Mouse (Mus musculus) embryonic facial prominence, embryonic 13.5 days (tissue): ENCODE data around the gene Gmppa. TPM values are rescaled to one million over a fixed set of nuclear protein-coding genes. Genes with fewer than 3 reads are reported as not detected.

Experiments used
- ATAC-seq: fragments of 200-750 bp; cut with Nextera tagmentation; 2 replicates; pipeline ENCODE4 v1.8.0; 2017; ENCODE audit warnings: low read depth; ENCODE audit not compliant: insufficient number of reproducible peaks, insufficient read depth, low FRiP score, low TSS enrichment
- H3K27ac ChIP-seq: fragments of 300-500 bp; sonication (generic); 2 replicates; pipeline ENCODE4 v1.5.1; 2015; ENCODE audit warnings: moderate library complexity, mild to moderate bottlenecking, inconsistent platforms
- H3K27me3 ChIP-seq: fragments of 300-500 bp; sonication (generic); 2 replicates; pipeline ENCODE4 v1.6.1; 2015; ENCODE audit warnings: mild to moderate bottlenecking, inconsistent platforms
- H3K36me3 ChIP-seq: fragments of 300-500 bp; sonication (generic); 2 replicates; pipeline ENCODE4 v1.6.1; 2015; ENCODE audit warnings: mild to moderate bottlenecking, inconsistent platforms
- H3K4me1 ChIP-seq: fragments of 300-500 bp; sonication (generic); 2 replicates; pipeline ENCODE4 v1.6.1; 2015; ENCODE audit warnings: inconsistent platforms
- H3K4me2 ChIP-seq: fragments of 300-500 bp; sonication (generic); 2 replicates; pipeline ENCODE4 v1.6.1; 2015; ENCODE audit warnings: moderate library complexity, mild to moderate bottlenecking, inconsistent platforms
- H3K4me3 ChIP-seq: fragments of 300-500 bp; sonication (generic); 2 replicates; pipeline ENCODE4 v1.5.1; 2015; ENCODE audit warnings: mild to moderate bottlenecking, inconsistent platforms
- H3K9ac ChIP-seq: fragments of 300-500 bp; sonication (generic); 2 replicates; pipeline ENCODE4 v1.6.1; 2015; ENCODE audit warnings: mild to moderate bottlenecking, inconsistent platforms
- H3K9me3 ChIP-seq: fragments of 300-500 bp; sonication (generic); 2 replicates; pipeline ENCODE4 v1.6.1; 2016; ENCODE audit warnings: inconsistent platforms
- WGBS: fragments of 180-500 bp; shearing (Covaris S2); methylation state at CpG from one replicate; pipeline ENCODE4 v1.1.7; 2015; ENCODE audit warnings: mixed read lengths; 5-methylcytosine and 5-hydroxymethylcytosine counted together
- polyA plus RNA-seq: library from polyadenylated mRNA; unstranded; fragments of >200 nt; fragmentation: Nextera tagmentation; extraction: Ambion mirVana; gene quantifications from 2 replicates; pipeline ENCODE4 v1.2.1, GENCODE M21; 2015

The Gmppa gene
- polyA plus RNA-seq, 1 experiment from 2014 or later: 74.2 TPM

DNA sequence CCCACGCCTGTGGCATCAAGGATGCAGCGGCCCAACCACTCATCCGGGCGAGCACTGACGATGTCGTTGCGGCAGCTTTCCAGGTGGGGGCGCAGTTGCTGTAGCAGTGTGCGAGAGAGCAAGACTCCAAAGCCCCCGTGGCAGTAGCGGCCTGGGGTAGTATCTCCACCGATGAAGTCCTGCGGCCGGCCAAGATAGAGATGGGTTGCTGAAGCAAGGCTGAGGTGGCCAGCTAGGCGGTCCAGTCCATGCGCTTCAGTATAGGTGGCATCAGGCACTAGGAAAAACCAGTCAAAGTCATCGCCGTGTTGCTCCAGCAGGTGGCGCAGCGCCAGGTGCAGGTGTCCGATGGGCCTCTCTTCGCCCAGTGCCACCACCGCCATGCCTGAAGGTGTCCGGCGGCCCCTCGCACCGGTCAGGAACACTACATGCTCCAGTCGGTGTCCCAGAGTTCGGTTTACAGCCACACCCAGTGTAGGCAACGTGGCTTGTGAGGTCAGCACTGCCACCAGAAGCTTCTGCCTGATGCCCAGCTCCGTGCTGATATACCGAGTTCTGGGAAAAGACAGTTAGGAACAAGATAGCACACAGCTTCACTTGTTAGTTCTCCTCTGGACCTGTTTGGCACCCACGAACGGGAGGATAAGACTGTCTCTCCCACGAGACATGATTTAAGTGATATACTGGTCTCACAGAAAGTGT is 41.7 kb downstream of the Gmppa start:
- H3K4me3 ChIP-seq: peak overlapping the region; percentile 85
- H3K4me2 ChIP-seq: peak overlapping the region; percentile 86
- no peak for ATAC-seq
- H3K4me1 ChIP-seq: peaks cover 30% of the 10 kb centered on the region
- H3K36me3 ChIP-seq: peaks cover 44% of the 10 kb centered on the region
- 12% methylated on average over 35 of the region's 35 CpGs for WGBS
- no peak overlapping the region for H3K9ac ChIP-seq
- H3K9me3 ChIP-seq: no peaks in the 10 kb centered on the region
- H3K27ac ChIP-seq: no peak overlapping the region
- H3K27me3 ChIP-seq: peaks cover 27% of the 10 kb centered on the region

DNA sequence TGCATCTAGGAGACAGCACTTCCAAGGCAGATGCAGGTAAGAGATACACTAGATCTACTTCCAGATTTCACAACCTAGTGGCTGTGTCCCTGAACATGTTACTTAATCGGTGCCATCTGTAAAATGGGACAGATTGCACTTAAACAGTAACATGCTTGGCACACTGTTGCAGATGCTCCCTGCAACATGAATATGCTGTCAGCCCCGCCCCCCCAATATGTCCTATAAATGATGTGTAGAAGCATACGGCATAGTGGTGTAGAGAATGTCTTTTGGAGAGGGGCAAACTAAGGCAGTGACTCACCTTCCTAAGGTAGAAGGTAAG is 42.2 kb downstream of the Gmppa start:
- H3K4me2 ChIP-seq: peak overlapping the region; percentile 86
- no peak for ATAC-seq
- peaks cover 30% of the 10 kb centered on the region for H3K4me1 ChIP-seq
- peak overlapping the region; percentile 85 for H3K4me3 ChIP-seq
- H3K9me3 ChIP-seq: no peaks in the 10 kb centered on the region
- 39% methylated on average over 3 of the region's 3 CpGs for WGBS
- H3K27ac ChIP-seq: no peak overlapping the region
- H3K27me3 ChIP-seq: peaks cover 32% of the 10 kb centered on the region
- peak overlapping the region; percentile 82; the same call in 1 of the 2 replicates for H3K9ac ChIP-seq
- H3K36me3 ChIP-seq: peaks cover 39% of the 10 kb centered on the region

DNA sequence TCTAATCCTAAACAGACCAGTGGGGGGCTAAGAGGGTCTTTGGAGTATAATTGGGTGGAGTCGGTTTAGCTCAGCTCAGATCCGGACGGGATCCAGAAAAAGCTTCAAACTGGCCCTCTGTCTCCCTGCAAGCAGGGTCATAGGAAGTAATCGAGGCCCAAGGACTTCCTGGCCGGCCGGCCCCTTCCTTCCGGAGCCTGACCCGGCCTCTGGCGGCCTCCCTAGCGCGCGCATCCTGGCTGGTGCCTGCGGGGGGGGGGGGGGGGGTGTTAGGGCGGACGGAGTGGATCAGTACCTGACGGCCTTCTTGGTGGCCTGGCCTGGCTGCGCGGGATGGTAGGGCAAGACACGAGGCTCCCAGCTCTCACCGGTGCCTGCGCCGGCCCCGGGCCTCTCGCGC is 42.8 kb downstream of the Gmppa start:
- Histone ChIP-seq H3K9me3 (no peaks in the 10 kb centered on the region), H3K4me2 (peak overlapping the region; percentile 86), H3K4me1 (peaks cover 30% of the 10 kb centered on the region), H3K27ac (peak overlapping the region; percentile 78), H3K27me3 (peaks cover 38% of the 10 kb centered on the region), H3K4me3 (peak overlapping the region; percentile 85), H3K9ac (peak overlapping the region; percentile 82), H3K36me3 (peaks cover 34% of the 10 kb centered on the region)
- ATAC-seq: no peak
- WGBS: 0% methylated on average over 19 of the region's 25 CpGs

DNA sequence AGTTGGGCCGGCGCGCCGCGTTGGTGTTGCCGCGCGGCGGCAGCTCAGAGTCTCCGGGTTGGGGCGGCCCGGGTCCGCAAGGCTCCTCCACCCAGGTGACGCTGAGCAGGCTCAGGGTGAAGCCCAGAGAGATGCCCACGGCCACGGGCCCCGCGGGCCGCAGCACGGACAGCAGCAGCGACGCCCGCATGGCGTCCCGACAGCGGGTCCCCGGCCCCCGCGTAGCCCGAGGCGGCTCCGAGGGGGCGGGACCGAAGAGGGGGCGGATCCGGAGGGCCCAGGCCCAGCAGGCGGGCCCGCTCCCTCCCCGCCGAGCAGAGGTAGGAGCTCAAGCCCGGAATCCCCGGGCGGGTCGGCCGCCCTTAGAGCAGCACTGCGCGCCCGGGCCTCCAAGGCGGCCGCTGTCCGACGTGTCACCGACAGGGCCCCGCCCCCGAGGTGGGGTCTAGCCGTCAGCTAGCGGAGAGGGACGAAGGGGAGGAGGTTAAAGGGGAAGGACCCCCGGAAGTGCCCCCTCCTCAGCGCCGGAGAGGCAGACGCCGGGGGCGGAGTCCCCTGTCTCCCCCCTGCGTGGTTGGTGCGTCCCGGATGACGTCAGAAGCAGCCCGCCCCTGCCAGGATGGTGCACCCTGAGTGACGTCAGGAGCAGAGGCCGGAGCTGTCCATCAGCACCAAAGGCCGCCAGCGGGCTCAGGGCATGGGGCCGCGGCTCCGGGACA is 43.3 kb downstream of the Gmppa start, which contains the start of the genes Chpf and Tmem198:
TSS of gene Chpf (minus strand) at position 392 of the 719 bp plus-strand sequence.
TSS of gene Tmem198 (plus strand) at position 617 of the 719 bp plus-strand sequence.
- Histone ChIP-seq H3K4me3 (peak within 1 kb of the TSS; percentile 85), H3K9me3 (no peaks in the 10 kb centered on the region), H3K9ac (peak within 1 kb of the TSS; percentile 82), H3K27ac (peak within 1 kb of the TSS; percentile 78), H3K4me2 (peak within 1 kb of the TSS; percentile 86), H3K36me3 (peaks cover 28% of the 10 kb centered on the region), H3K27me3 (peaks cover 42% of the 10 kb centered on the region), H3K4me1 (peaks cover 26% of the 10 kb centered on the region)
- under 1% methylated on average over 65 of the region's 76 CpGs for WGBS
- ATAC-seq: peak; percentile 87

DNA sequence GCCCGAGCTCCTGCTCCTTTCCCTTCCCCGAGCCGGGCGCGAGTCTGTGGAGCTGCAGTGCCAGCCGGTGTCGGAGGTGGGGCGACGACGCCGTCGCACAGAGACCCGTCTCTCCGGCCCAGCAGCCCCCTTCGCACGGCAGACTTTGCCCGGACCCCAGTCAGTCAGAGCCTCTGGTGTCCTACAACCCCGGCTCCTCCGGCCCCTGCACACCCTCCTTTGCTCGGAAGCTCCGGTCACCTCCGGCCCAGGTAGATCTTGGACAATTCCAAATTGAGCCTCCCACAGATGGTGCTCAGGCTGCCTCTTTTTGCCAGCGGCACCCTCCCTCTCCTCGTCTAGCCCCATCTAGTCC is 43.9 kb downstream of the Gmppa start:
- peaks cover 22% of the 10 kb centered on the region for H3K36me3 ChIP-seq
- H3K4me2 ChIP-seq: peak overlapping the region; percentile 86
- 1% methylated on average over 24 of the region's 24 CpGs for WGBS
- H3K27ac ChIP-seq: no peak overlapping the region; the same call in 1 of the 2 replicates
- ATAC-seq: no peak
- peaks cover 48% of the 10 kb centered on the region for H3K27me3 ChIP-seq
- peak overlapping the region; percentile 85 for H3K4me3 ChIP-seq
- H3K9me3 ChIP-seq: no peaks in the 10 kb centered on the region
- peaks cover 25% of the 10 kb centered on the region for H3K4me1 ChIP-seq
- H3K9ac ChIP-seq: peak overlapping the region; percentile 82

DNA sequence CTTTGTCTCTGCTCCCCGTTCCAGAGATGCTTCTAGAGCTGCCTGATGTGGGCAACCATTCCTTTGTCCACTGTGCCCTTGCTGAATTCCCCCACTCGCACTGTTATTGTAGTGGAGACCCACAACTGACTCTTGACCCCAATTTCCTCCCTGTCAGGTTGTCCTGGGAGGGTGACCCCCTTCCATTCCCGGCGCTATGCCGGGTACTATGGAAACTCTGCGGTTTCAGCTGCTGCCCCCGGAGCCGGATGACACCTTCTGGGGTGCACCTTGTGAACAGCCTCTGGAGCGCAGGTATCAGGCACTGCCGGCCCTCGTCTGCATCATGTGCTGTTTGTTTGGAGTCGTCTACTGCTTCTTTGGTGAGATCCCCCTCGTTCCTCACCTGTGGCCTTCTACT is 44.3 kb downstream of the Gmppa start:
- Histone ChIP-seq H3K9ac (0 out of 2 replicates have a peak overlapping the region, but pooled peaks have one; percentile 82), H3K36me3 (peaks cover 18% of the 10 kb centered on the region), H3K4me3 (peak overlapping the region; percentile 85), H3K27me3 (peaks cover 52% of the 10 kb centered on the region), H3K4me2 (peak overlapping the region; percentile 86), H3K27ac (no peak overlapping the region), H3K4me1 (peaks cover 25% of the 10 kb centered on the region), H3K9me3 (no peaks in the 10 kb centered on the region)
- 18% methylated on average over 13 of the region's 13 CpGs for whole genome bisulfite sequencing
- no peak for ATAC-seq

DNA sequence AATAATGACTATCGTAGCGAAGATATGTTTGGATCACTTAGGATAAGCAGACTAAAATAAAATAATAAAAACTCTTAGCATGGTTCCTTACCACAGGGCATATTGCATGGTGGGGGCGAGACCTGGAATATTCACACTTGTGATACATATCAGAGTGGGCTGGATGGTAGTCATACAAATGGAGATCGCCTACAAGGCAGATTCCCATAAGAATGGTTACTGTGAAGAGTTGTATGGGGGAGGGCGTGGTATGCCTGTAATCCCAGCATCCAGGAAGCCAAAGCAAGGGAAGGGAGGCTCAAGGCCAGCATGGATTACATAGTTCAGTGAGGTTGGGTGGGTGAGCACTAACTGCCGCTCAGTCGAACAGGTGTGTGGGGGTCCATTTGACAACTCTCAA is 45.0 kb downstream of the Gmppa start:
- H3K9me3 ChIP-seq: no peaks in the 10 kb centered on the region
- H3K9ac ChIP-seq: no peak overlapping the region
- peaks cover 25% of the 10 kb centered on the region for H3K4me1 ChIP-seq
- H3K4me3 ChIP-seq: no peak overlapping the region
- no peak for ATAC-seq
- H3K36me3 ChIP-seq: peaks cover 11% of the 10 kb centered on the region
- WGBS: 84% methylated on average over 7 of the region's 7 CpGs
- H3K4me2 ChIP-seq: no peak overlapping the region
- H3K27me3 ChIP-seq: peaks cover 59% of the 10 kb centered on the region
- H3K27ac ChIP-seq: no peak overlapping the region

DNA sequence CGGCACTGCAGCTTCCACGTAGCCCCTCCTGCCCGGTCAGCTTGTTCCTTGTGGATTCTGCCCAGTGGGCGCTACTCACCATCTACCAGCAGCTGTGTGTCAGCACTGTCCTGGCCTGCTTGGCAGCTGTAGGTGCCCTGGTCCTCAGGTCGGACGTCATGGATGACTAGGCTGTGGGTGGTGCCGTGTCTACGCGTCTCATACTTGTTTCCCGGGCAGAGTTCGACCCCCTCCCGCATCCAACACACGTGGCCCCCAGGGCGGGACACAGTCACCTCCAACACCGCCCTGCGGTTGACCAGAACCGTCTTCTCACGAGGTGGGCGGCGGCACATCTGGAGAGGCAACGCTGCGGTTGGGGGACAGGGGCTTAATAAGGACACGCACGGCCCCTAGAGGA is 50.8 kb downstream of the Gmppa start:
- Histone ChIP-seq H3K4me2 (peak overlapping the region; percentile 82), H3K4me1 (peaks cover 21% of the 10 kb centered on the region), H3K36me3 (peaks cover 30% of the 10 kb centered on the region), H3K4me3 (peak overlapping the region; percentile 56), H3K9ac (peak overlapping the region; percentile 65; the same call in 1 of the 2 replicates), H3K9me3 (no peaks in the 10 kb centered on the region), H3K27ac (no peak overlapping the region), H3K27me3 (peaks cover 79% of the 10 kb centered on the region)
- no peak for ATAC-seq
- WGBS: 4% methylated on average over 24 of the region's 24 CpGs

DNA sequence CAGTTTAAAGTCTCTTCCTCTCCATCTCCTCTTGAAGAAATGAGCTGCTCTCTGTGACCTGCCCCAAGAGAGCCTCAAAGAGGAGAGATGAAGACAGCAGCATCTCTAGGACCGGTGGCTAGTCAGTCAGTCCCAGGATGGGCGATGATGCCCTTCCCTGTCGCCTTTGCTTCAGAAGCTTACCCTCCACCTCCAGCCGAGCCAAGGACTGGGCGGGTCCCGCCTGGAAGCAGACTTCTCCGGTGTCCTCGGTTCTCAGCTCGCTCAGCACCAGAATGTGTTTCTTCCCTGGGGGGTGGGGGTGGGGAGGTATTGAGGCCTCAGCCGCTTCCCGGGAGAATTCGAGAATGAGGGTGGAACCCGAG is 51.3 kb downstream of the Gmppa start:
- no peak for ATAC-seq
- Histone ChIP-seq H3K4me2 (peak overlapping the region; percentile 82), H3K4me1 (peaks cover 21% of the 10 kb centered on the region), H3K9ac (peak overlapping the region; percentile 65), H3K27me3 (peaks cover 76% of the 10 kb centered on the region), H3K4me3 (peak overlapping the region; percentile 56), H3K36me3 (peaks cover 34% of the 10 kb centered on the region), H3K27ac (no peak overlapping the region), H3K9me3 (no peaks in the 10 kb centered on the region)
- WGBS: under 1% methylated on average over 13 of the region's 13 CpGs

DNA sequence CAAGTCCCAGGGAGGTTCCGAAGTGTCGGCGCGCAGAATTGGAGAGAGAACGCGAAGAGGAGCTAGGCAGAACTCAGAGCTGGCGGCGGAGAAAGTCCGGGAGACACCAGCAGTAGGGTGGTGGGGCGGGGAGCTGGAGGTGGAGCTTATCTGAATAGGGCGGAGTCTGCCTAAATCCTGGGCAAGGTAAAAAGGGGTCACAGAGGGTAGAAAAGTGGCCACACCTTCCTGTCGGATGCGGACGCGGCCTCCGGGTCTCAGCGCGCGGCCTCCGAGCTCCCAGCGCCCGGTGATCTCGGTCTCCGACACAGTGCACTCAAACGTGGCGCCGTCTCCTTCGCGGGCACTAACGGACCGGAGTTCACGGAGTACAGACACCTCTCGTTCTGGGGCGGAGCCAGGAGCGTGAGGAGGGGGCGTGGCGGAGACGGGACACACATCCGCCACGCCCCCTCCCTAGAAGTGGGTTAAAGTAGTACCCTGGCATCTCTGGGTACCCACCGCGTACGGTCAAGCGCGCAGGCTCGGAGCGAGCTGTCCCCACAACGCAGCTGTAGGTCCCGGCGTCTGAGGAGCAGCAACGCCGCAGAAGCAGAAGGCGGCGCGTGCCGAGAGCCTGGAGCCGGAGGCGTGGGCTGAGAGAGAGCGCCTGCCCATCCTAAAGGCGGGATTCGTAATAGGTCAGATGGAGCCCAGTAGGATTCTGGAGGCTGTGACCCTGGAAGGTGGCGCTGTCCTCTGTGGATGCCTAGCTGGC is 51.9 kb downstream of the Gmppa start:
- 0% methylated on average over 62 of the region's 62 CpGs for WGBS
- H3K36me3 ChIP-seq: peaks cover 40% of the 10 kb centered on the region
- peak overlapping the region; percentile 65 for H3K9ac ChIP-seq
- peaks cover 73% of the 10 kb centered on the region for H3K27me3 ChIP-seq
- no peaks in the 10 kb centered on the region for H3K9me3 ChIP-seq
- peak overlapping the region; percentile 56 for H3K4me3 ChIP-seq
- peak overlapping the region; percentile 82 for H3K4me2 ChIP-seq
- no peak overlapping the region for H3K27ac ChIP-seq
- ATAC-seq: peak; percentile 68
- peaks cover 21% of the 10 kb centered on the region for H3K4me1 ChIP-seq

DNA sequence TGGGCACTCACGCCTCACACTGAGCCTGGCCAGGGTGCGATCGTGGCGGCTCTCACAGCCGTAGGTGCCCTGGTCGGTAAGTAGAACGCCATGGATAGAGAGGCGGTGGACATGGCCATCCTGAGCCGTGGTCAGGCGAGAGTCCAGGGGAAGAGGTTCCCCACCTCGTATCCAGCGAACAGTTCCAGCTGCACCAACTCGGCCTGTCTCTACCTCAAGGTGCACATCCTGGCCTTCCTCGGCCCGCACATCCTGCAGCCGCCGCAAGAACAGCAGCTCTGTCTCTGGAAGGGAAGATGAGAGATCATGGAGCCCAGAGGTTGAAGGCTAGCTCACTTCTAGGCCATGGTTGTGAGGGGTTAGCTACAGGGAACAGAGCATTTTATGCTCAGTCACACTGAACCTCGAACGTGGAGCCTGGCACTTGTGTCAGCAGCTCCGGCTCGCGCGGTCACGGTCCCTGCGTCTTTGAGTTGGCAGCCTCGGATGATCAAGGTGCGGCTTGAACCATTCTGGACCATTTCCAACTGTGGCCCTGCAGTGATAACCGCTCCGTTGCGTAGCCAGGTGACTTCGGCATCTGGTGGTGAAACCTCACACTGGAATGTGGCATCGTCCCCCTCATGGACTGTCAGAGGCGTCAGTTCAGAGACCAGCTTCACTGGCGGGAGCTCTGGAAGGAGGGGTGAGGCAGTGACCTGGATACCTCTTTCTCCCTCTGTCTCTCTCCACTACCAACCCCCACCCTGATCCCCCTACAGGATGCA is 55.2 kb downstream of the Gmppa start:
- WGBS: 86% methylated on average over 34 of the region's 34 CpGs
- Histone ChIP-seq H3K27me3 (peaks cover 44% of the 10 kb centered on the region), H3K4me3 (no peak overlapping the region), H3K9ac (no peak overlapping the region), H3K4me2 (no peak overlapping the region), H3K9me3 (no peaks in the 10 kb centered on the region), H3K36me3 (peaks cover 48% of the 10 kb centered on the region), H3K27ac (no peak overlapping the region), H3K4me1 (peaks cover 33% of the 10 kb centered on the region)
- no peak for ATAC-seq
